Mouse (Mus musculus): ENCODE measurements around the gene Rapgef1. TPM values are rescaled to one million over a fixed set of nuclear protein-coding genes. Genes with fewer than 3 reads are reported as not detected.

The Rapgef1 gene
- polyA plus RNA-seq, 1 experiment from 2014 or later = 12.7 TPM

DNA sequence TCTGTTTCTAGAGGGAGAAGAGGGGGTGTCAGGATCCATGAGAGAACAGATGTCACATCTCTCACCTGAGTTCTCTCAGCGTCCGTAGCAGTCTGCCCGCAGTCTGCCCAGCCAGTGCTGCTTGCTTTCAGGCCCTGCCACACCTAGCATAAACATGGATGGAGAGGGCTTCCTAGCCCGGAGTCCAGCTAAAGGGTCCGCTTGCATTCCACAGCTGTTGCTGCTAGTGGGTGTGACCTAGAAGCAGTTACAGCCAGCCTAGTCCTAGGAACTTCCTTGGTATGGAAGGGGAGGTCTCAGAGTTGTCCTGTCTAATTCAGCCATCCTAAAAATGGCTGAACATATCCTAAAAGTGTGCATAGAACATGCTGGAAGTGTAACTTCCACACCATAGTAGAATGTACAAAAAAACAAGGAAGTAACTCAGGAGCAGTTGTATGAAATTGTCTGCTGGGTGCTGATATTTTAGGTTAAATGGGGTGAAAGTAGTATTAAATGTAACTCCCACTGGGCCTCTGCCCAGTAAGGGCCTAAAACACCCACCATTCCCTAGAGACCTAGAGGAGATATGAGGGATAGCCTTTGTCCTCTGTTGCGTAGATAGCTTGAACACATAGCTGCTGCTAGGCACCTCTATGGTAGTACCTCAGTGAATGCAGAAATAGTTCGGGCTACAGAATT lies 48.6 kb downstream of the Rapgef1 start:
- Histone ChIP-seq H3K4me3 (replicated peaks) (no peak overlapping the region), H3K36me3 (no peaks in the 10 kb centered on the region), H3K9ac (no peak overlapping the region), H3K27ac (no peak overlapping the region), H3K4me1 (peaks cover 36% of the 10 kb centered on the region), H3K4me2 (no peak overlapping the region), H3K9me3 (no peaks in the 10 kb centered on the region), H3K27me3 (replicated peaks) (no peaks in the 10 kb centered on the region)
- WGBS = 58% methylated on average over 7 of the region's 7 CpGs
- ATAC-seq (ENCODE audit: insufficient read depth, low FRiP score, low read depth) = no peak

DNA sequence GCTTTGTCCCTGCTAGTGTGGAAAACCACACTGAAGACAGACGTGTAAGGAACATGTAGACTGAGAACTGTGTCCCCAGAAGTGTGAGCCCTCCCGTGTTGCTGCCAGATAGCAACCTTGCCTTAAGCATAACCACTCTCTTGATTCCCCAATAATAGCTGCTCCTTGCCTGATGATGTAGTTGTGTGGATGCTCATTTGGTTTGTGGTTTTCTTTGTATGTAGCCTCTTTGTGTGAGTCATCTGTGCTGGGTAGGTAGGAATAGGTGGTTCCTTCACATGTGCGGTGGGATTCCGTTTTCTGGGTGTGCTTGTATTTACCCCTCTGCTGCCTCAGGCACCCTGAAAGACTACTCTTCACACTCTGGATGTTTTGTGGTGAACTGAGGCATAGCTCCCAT lies 49.4 kb downstream of the Rapgef1 start:
- Histone ChIP-seq H3K4me3 (replicated peaks) (no peak overlapping the region), H3K36me3 (no peaks in the 10 kb centered on the region), H3K27ac (no peak overlapping the region), H3K4me1 (peaks cover 34% of the 10 kb centered on the region), H3K9me3 (no peaks in the 10 kb centered on the region), H3K9ac (no peak overlapping the region), H3K27me3 (replicated peaks) (no peaks in the 10 kb centered on the region), H3K4me2 (no peak overlapping the region)
- no peak for ATAC-seq (ENCODE audit: insufficient read depth, low FRiP score, low read depth)
- WGBS = 87% methylated on average over 4 of the region's 4 CpGs

DNA sequence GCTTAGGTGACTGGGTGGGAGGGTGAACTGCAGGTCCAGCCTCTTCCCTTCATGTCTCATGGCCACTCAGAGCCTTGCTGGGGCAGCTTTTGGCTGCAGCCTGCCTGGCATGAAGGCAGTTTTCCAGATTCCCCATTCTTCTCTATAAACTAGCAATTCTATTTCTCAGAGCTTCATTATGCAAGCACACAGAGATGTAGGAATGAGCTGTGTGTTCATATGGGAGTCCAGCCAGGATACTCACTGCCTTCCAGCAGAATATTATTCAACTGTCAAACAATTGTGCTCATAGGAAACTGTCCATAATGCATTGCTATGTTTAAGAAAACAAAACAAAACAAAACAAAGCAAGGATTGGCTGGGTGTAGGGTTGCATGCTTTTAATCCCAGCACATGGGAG lies 50.2 kb downstream of the Rapgef1 start:
- Histone ChIP-seq H3K4me3 (replicated peaks) (no peak overlapping the region), H3K36me3 (no peaks in the 10 kb centered on the region), H3K4me2 (no peak overlapping the region), H3K27me3 (replicated peaks) (no peaks in the 10 kb centered on the region), H3K9ac (no peak overlapping the region), H3K4me1 (peaks cover 34% of the 10 kb centered on the region), H3K9me3 (no peaks in the 10 kb centered on the region), H3K27ac (peak overlapping the region; percentile 62; the same call in 1 of the 2 replicates)
- ATAC-seq (ENCODE audit: insufficient read depth, low FRiP score, low read depth) = no peak

DNA sequence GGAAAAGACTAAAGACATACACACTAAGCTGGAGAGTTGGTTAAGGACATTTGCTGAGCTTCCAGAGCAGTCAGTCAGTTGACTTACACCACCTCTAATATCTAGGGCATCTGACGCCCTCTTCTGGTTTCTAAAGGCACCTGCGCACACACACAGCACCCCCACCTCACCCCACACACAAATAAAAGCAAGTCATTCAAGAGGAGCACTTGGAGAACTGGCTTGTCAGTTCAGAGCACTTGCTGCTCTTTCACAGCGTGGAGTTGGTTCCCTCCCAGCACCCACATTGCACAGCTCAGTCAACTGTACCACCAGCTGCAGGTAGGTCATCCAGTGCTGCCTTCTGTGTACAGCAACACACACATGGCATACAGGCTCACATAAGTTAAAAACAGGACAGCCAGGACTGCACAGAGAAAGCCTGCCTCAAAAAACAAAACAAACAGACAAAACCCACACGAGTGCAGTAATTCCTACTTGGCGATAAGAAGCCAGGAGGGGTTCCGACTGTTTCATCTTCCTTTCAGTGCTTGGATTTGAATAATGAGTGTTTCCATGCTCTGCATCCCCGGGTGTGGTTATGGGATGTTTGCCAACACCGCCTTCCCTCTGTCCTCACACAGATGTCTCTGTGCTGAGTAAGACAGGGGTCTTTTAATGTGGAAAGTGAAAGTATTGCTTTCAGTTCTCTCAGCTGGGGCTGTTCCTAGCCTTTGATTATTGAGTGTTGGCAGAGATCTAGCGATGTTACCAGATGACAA lies 50.9 kb downstream of the Rapgef1 start:
- H3K4me2 ChIP-seq = no peak overlapping the region
- peak overlapping the region; percentile 60 for H3K27ac ChIP-seq
- H3K4me3 ChIP-seq (replicated peaks) = no peak overlapping the region
- peaks cover 34% of the 10 kb centered on the region for H3K4me1 ChIP-seq
- no peak overlapping the region for H3K9ac ChIP-seq
- H3K9me3 ChIP-seq = no peaks in the 10 kb centered on the region
- no peaks in the 10 kb centered on the region for H3K27me3 ChIP-seq (replicated peaks)
- ATAC-seq (ENCODE audit: insufficient read depth, low FRiP score, low read depth) = peak; percentile 19; the same call in 1 of the 2 replicates
- no peaks in the 10 kb centered on the region for H3K36me3 ChIP-seq
- WGBS = 32% methylated on average over 9 of the region's 9 CpGs

DNA sequence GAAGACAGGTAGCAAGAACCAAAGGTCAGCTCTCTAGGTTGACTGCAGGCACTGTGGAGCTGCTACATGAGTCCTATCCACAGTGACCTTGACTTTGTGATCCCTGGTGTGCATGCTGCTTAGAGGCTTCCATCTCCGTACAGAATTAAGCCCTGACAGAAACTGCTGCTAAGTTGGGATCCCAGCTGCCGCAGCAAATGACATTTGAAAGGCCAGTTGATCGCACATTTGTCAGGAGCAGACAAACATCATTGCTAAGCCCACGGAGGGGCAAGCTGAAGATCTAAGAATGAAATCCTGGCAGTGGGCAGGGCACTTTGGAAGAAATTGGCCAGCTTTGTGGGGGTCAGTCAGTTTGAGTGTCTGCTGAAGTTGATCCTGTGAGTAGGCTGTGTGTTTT lies 51.9 kb downstream of the Rapgef1 start:
- Histone ChIP-seq H3K27me3 (replicated peaks) (no peaks in the 10 kb centered on the region), H3K9me3 (no peaks in the 10 kb centered on the region), H3K9ac (no peak overlapping the region), H3K27ac (no peak overlapping the region), H3K4me2 (no peak overlapping the region), H3K4me1 (peaks cover 37% of the 10 kb centered on the region), H3K4me3 (replicated peaks) (no peak overlapping the region), H3K36me3 (no peaks in the 10 kb centered on the region)
- 77% methylated on average over 4 of the region's 4 CpGs for WGBS
- ATAC-seq (ENCODE audit: insufficient read depth, low FRiP score, low read depth) = no peak

DNA sequence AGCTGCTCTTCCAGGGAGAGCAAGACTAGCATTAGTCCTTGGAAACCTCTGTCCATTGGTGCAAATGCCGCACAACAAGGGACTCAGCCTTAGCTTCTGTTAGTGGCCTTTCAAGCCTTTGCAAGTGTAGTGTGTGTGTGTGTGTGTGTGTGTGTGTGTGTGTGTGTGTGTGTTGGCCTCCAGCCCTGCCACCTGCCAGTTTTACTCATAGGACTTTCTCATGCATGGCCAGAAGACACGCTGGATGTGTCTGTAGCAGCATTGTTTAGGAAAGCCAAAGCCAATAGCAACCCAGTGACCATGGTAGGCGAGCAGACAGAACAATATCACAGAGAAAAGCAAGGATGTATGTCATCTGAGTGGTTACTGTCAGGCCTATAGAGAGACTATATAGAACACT lies 52.3 kb downstream of the Rapgef1 start:
- H3K27ac ChIP-seq = no peak overlapping the region
- H3K27me3 ChIP-seq (replicated peaks) = no peaks in the 10 kb centered on the region
- no peak overlapping the region for H3K4me2 ChIP-seq
- H3K9ac ChIP-seq = no peak overlapping the region
- no peak for ATAC-seq (ENCODE audit: insufficient read depth, low FRiP score, low read depth)
- 91% methylated on average over 3 of the region's 3 CpGs for WGBS
- H3K4me1 ChIP-seq = peaks cover 36% of the 10 kb centered on the region
- H3K9me3 ChIP-seq = no peaks in the 10 kb centered on the region
- no peaks in the 10 kb centered on the region for H3K36me3 ChIP-seq
- no peak overlapping the region for H3K4me3 ChIP-seq (replicated peaks)

DNA sequence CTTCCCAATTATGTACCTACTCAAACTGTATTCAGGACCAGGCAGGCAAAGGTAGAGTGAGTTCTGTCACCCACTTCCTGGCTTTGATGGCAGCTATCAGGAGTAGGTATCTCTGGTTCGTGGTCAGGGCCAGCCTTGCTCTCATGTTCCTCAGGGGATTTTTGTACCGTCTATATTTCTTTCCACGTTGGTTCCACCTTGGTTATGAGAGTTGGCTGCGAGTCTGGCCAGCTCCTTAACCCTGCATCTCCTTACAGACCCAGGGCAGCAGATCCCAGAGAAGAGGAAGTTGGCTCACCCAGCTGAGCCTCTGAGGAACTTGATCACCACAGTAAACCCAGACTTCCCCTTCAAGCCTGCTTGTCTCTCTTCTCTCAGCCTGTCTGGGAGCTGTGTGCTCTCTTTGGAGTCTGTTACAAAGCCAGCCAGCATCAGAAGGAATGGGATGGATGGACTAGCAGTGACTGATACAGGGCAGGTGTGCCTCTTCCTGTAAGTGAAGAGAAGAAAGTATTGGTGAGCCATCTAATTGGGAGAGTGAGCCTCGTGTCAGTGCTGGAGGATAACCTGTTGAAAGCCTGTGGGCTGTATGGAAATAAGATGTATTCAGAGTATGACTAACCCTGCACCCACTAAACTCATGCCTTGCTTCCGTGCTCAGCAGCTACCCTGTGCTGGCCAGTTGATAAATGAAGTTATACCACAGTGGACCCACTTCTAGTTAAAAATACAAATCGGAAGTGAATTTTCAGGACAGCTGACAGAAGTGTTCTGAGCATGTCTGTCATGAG lies 53.4 kb downstream of the Rapgef1 start:
- peaks cover 38% of the 10 kb centered on the region for H3K4me1 ChIP-seq

DNA sequence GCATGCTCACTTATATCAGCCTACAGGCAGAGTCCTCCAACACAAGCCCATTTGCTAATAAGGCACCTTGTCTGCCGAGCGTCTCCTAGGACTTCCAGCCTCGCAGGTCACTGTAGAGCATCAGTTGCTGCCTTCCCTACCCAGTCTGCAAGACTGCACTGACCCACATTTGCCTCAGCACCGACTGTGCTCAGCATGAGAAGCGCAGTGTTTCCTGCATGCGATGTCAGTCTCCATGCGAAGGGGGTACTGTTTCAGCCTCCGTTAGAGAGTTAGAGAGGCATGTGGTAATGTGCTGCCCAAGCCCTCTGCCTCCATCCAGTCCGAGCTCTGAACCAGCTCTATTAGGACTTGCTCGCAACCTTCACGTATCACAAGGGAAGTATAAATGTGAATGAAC lies 54.6 kb downstream of the Rapgef1 start:
- Histone ChIP-seq H3K27ac (no peak overlapping the region), H3K4me1 (peaks cover 38% of the 10 kb centered on the region), H3K9ac (no peak overlapping the region), H3K4me2 (no peak overlapping the region), H3K27me3 (replicated peaks) (no peaks in the 10 kb centered on the region), H3K4me3 (replicated peaks) (no peak overlapping the region), H3K9me3 (no peaks in the 10 kb centered on the region), H3K36me3 (no peaks in the 10 kb centered on the region)
- 81% methylated on average over 11 of the region's 11 CpGs for WGBS
- ATAC-seq (ENCODE audit: insufficient read depth, low FRiP score, low read depth) = no peak

More for the DNA sequence above, 53.4 kb downstream of the Rapgef1 start:
- Histone ChIP-seq H3K9me3 (no peaks in the 10 kb centered on the region), H3K4me2 (no peak overlapping the region), H3K27me3 (replicated peaks) (no peaks in the 10 kb centered on the region), H3K9ac (no peak overlapping the region), H3K27ac (no peak overlapping the region), H3K36me3 (no peaks in the 10 kb centered on the region), H3K4me3 (replicated peaks) (no peak overlapping the region)
- 73% methylated on average over 7 of the region's 7 CpGs for WGBS
- no peak for ATAC-seq (ENCODE audit: insufficient read depth, low FRiP score, low read depth)

DNA sequence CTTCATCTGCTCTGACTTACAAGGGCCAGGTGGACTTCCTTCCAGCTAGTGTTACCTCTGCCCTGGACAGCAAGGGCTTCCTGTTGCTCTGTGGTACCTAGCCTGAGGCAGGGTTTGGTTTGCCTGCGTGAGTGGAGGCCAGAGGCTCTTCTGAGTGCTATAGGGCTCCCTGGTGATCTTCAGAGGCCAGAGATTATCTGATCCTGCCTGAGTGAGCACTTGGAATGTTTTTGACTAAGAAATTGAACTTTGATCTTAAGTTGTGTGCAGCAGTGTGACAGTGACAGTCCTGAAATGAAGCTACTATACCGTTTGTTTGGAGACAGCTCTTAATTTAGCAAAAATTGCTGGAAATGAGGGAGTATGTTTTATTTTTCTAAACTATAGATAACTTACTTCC lies 55.0 kb downstream of the Rapgef1 start:
- H3K27me3 ChIP-seq (replicated peaks) = no peaks in the 10 kb centered on the region
- no peaks in the 10 kb centered on the region for H3K36me3 ChIP-seq
- no peak overlapping the region for H3K9ac ChIP-seq
- H3K4me2 ChIP-seq = no peak overlapping the region
- no peak overlapping the region for H3K27ac ChIP-seq
- peaks cover 35% of the 10 kb centered on the region for H3K4me1 ChIP-seq
- H3K4me3 ChIP-seq (replicated peaks) = no peak overlapping the region
- no peak for ATAC-seq (ENCODE audit: insufficient read depth, low FRiP score, low read depth)
- WGBS = 69% methylated on average over 2 of the region's 2 CpGs
- H3K9me3 ChIP-seq = no peaks in the 10 kb centered on the region

DNA sequence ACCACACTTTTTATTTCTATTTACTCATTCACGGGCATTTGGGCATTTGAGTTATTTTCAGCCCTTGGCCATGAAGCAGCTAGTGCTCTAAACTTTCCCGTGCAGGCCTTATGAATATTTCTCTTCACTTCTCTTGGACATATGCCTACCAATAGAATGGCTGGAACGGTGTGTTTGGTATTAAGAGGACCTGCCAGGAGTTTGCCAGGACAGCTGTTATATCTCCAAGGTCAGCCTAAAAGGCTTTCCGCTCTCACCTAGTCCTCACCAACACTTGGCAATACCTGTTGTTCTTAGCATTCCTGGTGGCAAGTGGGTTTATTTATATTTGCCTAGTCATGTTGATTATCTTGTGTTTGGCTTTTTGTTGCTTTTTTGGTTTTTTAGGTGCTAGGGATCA lies 56.3 kb downstream of the Rapgef1 start:
- Histone ChIP-seq H3K4me1 (peaks cover 25% of the 10 kb centered on the region), H3K4me3 (replicated peaks) (no peak overlapping the region), H3K27ac (0 out of 2 replicates have a peak overlapping the region, but pooled peaks have one; percentile 35), H3K9ac (no peak overlapping the region), H3K27me3 (replicated peaks) (no peaks in the 10 kb centered on the region), H3K4me2 (no peak overlapping the region), H3K9me3 (no peaks in the 10 kb centered on the region), H3K36me3 (no peaks in the 10 kb centered on the region)
- 63% methylated on average over 4 of the region's 4 CpGs for WGBS
- ATAC-seq (ENCODE audit: insufficient read depth, low FRiP score, low read depth) = no peak

DNA sequence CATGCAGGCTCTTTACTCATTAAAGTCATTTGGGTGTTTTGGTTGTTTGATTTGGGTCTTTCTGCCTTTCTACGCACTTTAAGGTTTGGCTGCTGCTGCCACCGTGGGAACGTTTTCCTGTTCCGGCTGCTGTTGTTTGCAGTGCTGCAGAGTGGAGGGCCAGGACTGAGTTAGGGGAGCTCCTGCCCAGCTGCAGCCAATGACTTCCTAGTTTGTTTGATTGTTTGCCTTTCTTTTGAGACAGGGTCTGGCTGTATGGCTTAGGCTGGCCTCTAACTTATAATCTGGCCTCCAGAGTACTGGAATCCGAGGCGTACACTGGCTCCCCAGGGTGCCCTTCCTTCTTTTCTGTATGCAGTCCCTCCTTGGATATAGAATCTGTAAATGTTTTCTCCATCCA lies 57.0 kb downstream of the Rapgef1 start:
- H3K9me3 ChIP-seq = no peaks in the 10 kb centered on the region
- H3K4me2 ChIP-seq = no peak overlapping the region
- peak; percentile 40; the same call in 1 of the 2 replicates for ATAC-seq (ENCODE audit: insufficient read depth, low FRiP score, low read depth)
- peak overlapping the region; percentile 35; the same call in 1 of the 2 replicates for H3K27ac ChIP-seq
- no peaks in the 10 kb centered on the region for H3K27me3 ChIP-seq (replicated peaks)
- 32% methylated on average over 6 of the region's 6 CpGs for WGBS
- peaks cover 18% of the 10 kb centered on the region for H3K4me1 ChIP-seq
- no peaks in the 10 kb centered on the region for H3K36me3 ChIP-seq
- H3K9ac ChIP-seq = no peak overlapping the region
- H3K4me3 ChIP-seq (replicated peaks) = no peak overlapping the region

DNA sequence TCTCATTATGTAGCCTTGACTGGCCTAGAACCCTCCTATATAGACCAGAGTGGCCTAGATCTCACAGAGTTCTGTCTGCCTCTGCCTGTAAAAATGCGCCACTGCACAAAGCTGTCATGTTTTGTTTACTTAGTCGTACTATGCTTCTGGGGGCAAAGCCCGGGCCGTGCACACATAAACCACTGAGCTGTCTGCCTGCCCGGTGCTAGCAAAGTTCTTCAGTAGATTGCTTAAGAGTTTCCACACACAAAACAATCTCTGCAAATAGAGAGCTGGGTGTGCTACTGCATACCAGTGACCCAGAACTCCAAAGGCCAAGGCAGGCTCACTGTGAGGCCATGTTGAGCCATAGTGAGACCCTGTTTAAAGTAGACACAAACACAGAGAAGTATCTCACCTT lies 58.3 kb downstream of the Rapgef1 start:
- peak; percentile 65; the same call in 1 of the 2 replicates for ATAC-seq (ENCODE audit: insufficient read depth, low FRiP score, low read depth)

More for the DNA sequence above, 58.3 kb downstream of the Rapgef1 start:
- no peak overlapping the region for H3K27ac ChIP-seq
- H3K4me1 ChIP-seq = peaks cover 14% of the 10 kb centered on the region; the same call in 1 of the 2 replicates
- 33% methylated on average over 5 of the region's 5 CpGs for WGBS
- H3K27me3 ChIP-seq (replicated peaks) = no peaks in the 10 kb centered on the region
- H3K9me3 ChIP-seq = no peaks in the 10 kb centered on the region
- no peak overlapping the region for H3K4me2 ChIP-seq
- no peaks in the 10 kb centered on the region for H3K36me3 ChIP-seq
- no peak overlapping the region for H3K9ac ChIP-seq
- H3K4me3 ChIP-seq (replicated peaks) = no peak overlapping the region

All from stomach, embryonic 15.5 days (tissue).